Mouse (Mus musculus) ES-E14 (cell line): ENCODE data around the gene Cfap46. TPM values are rescaled to one million over a fixed set of nuclear protein-coding genes. Genes with fewer than 3 reads are reported as not detected.

Experiments
- DNase-seq: peaks from one replicate; pipeline ENCODE4 v3.0.0-alpha.2; 2013; ENCODE audit warnings: low read depth, low spot score
- H3K27ac ChIP-seq: 2 replicates; pipeline ENCODE4 v1.5.1; 2012; ENCODE audit warnings: low read depth, mild to moderate bottlenecking, low read length, moderate library complexity, mixed read lengths; ENCODE audit not compliant: poor library complexity, insufficient read depth, severe bottlenecking
- H3K36me3 ChIP-seq: 2 replicates; pipeline ENCODE4 v1.6.1; 2012; ENCODE audit warnings: mild to moderate bottlenecking, low read length, moderate library complexity, mixed read lengths; ENCODE audit not compliant: control insufficient read depth, poor library complexity, insufficient read depth, severe bottlenecking
- H3K4me1 ChIP-seq, 2 experiments: fragments of 150-350 bp in 1 of 2; sonication (generic) in 1 of 2; 2 replicates each; pipeline ENCODE4 v1.6.1; 2012; ENCODE audit warnings: low read length in 2 of 2, mild to moderate bottlenecking in 1 of 2, mixed read lengths in 1 of 2; ENCODE audit not compliant: control insufficient read depth in 2 of 2, insufficient read depth in 2 of 2, poor library complexity in 1 of 2
- H3K4me3 ChIP-seq, 2 experiments: fragments of 150-350 bp in 1 of 2; sonication (generic) in 1 of 2; 2 replicates each; pipeline ENCODE4 v1.5.1; 2012; ENCODE audit warnings: low read length in 2 of 2, low read depth in 1 of 2, mild to moderate bottlenecking in 1 of 2, mixed read lengths in 1 of 2; ENCODE audit not compliant: insufficient read depth in 1 of 2, poor library complexity in 1 of 2, severe bottlenecking in 1 of 2
- H3K9ac ChIP-seq: 2 replicates; pipeline ENCODE4 v1.6.1; 2012; ENCODE audit warnings: low read depth, mild to moderate bottlenecking, low read length, mixed read lengths; ENCODE audit not compliant: poor library complexity, insufficient read depth, severe bottlenecking
- H3K9me3 ChIP-seq: fragments of 150-350 bp; sonication (generic); 2 replicates; pipeline ENCODE4 v1.6.1; 2012; ENCODE audit warnings: low read depth, mild to moderate bottlenecking, low read length; ENCODE audit not compliant: control insufficient read depth, insufficient read depth
- CHD2 ChIP-seq: IDR thresholded peaks from 2 replicates; pipeline ENCODE4 v1.6.1; 2014; ENCODE audit warnings: mild to moderate bottlenecking, low read depth, low read length, inconsistent platforms
- HCFC1 ChIP-seq: IDR thresholded peaks from 2 replicates; pipeline ENCODE4 v1.6.1; 2012; ENCODE audit warnings: low read length, inconsistent platforms, borderline replicate concordance; ENCODE audit not compliant: insufficient read depth
- MAFK ChIP-seq: IDR thresholded peaks from 2 replicates; pipeline ENCODE4 v1.6.1; 2014; ENCODE audit warnings: mild to moderate bottlenecking, low read depth, low read length, inconsistent platforms; ENCODE audit not compliant: insufficient read depth
- ZC3H11A ChIP-seq: IDR thresholded peaks from 2 replicates; pipeline ENCODE4 v1.6.1; 2012; ENCODE audit warnings: low read depth, mild to moderate bottlenecking, inconsistent platforms, low read length, borderline replicate concordance
- ZNF384 ChIP-seq: IDR thresholded peaks from 2 replicates; pipeline ENCODE4 v1.6.1; 2012; ENCODE audit warnings: low read depth, low read length, inconsistent platforms
- in situ Hi-C, 2 experiments: fragments of 600-800 bp; cut with MboI; formaldehyde crosslinking; loops; one replicate each; pipeline ENCODE4 v1.15.1; 2025; ENCODE audit warnings: low sequenced_read_pairs in 2 of 2, inconsistent platforms in 1 of 2; ENCODE audit not compliant: unreplicated experiment in 2 of 2
- total RNA-seq: library from RNA; depleted of rRNA; stranded (reverse); fragments of 300-350 nt; gene quantifications from 2 replicates; pipeline ENCODE4 v1.2.3, GENCODE M21; 2012

The Cfap46 gene
- total RNA-seq, 1 experiment, result 0.36 TPM

- no peaks in the 10 kb centered on the region for H3K9me3 ChIP-seq
- H3K4me3 ChIP-seq, result no peak overlapping the region
- H3K9ac ChIP-seq, result no peak overlapping the region
- no peak for DNase-seq
- no peaks in the 10 kb centered on the region for H3K36me3 ChIP-seq
- in situ Hi-C loops, result no loop called here
- H3K27ac ChIP-seq, result no peak overlapping the region
- TF ChIP-seq HCFC1 (no peak), CHD2 (no peak), ZC3H11A (no peak), ZNF384 (no peak), MAFK (no peak)
- no peaks in the 10 kb centered on the region for H3K4me1 ChIP-seq
These were observed 37.6 kb upstream of the Cfap46 start for GRCm38 (mm10) chr7:139721196-139721595.

- TF ChIP-seq CHD2, result no peak
- no peak for TF ChIP-seq ZC3H11A
- no peak for TF ChIP-seq HCFC1
- no peak for TF ChIP-seq ZNF384
- no peak for TF ChIP-seq MAFK
- in situ Hi-C loops, result no loop called here
These were observed 34.2 kb upstream of the Cfap46 start for GRCm38 (mm10) chr7:139717781-139718180.

GRCm38 (mm10) chr7:139711821-139712220 lies 28.2 kb upstream of the Cfap46 start:
- Histone ChIP-seq H3K27ac (no peak overlapping the region), H3K4me3 (no peak overlapping the region), H3K9me3 (no peaks in the 10 kb centered on the region), H3K4me1 (no peaks in the 10 kb centered on the region), H3K36me3 (no peaks in the 10 kb centered on the region), H3K9ac (no peak overlapping the region)
- in situ Hi-C loops, result no loop called here
- DNase-seq, result no peak
- no peak for TF ChIP-seq CHD2
- no peak for TF ChIP-seq HCFC1
- no peak for TF ChIP-seq ZNF384
- TF ChIP-seq MAFK, result no peak
- TF ChIP-seq ZC3H11A, result no peak

More at GRCm38 (mm10) chr7:139717781-139718180, 34.2 kb upstream of the Cfap46 start:
- H3K9ac ChIP-seq, result no peak overlapping the region
- H3K4me3 ChIP-seq, result no peak overlapping the region
- H3K4me1 ChIP-seq, result no peaks in the 10 kb centered on the region
- no peaks in the 10 kb centered on the region for H3K36me3 ChIP-seq
- no peaks in the 10 kb centered on the region for H3K9me3 ChIP-seq
- H3K27ac ChIP-seq, result no peak overlapping the region
- no peak for DNase-seq

- TF ChIP-seq HCFC1 (no peak), ZC3H11A (no peak), CHD2 (no peak), MAFK (no peak), ZNF384 (no peak)
- Histone ChIP-seq H3K9me3 (no peaks in the 10 kb centered on the region), H3K4me3 (no peak overlapping the region), H3K9ac (no peak overlapping the region), H3K4me1 (no peaks in the 10 kb centered on the region), H3K27ac (no peak overlapping the region), H3K36me3 (no peaks in the 10 kb centered on the region)
- in situ Hi-C loops, result loop anchor here in 1 of 2 experiments (10.0 kb wide), 1 partner anchor 148 kb away; no protein-coding TSS in a partner anchor
- DNase-seq, result no peak
These were observed 22.9 kb upstream of the Cfap46 start for GRCm38 (mm10) chr7:139706411-139707120.

GRCm38 (mm10) chr7:139705781-139706180 lies 22.2 kb upstream of the Cfap46 start:
- Histone ChIP-seq H3K9me3 (no peaks in the 10 kb centered on the region), H3K27ac (no peak overlapping the region), H3K9ac (no peak overlapping the region), H3K36me3 (no peaks in the 10 kb centered on the region), H3K4me3 (no peak overlapping the region), H3K4me1 (no peaks in the 10 kb centered on the region)
- TF ChIP-seq CHD2, result no peak
- no peak for TF ChIP-seq HCFC1
- TF ChIP-seq ZC3H11A, result no peak
- no peak for TF ChIP-seq MAFK
- no peak for TF ChIP-seq ZNF384
- DNase-seq, result no peak
- in situ Hi-C loops, result loop anchor here in 1 of 2 experiments (10.0 kb wide), 1 partner anchor 149 kb away; no protein-coding TSS in a partner anchor
